Mouse (Mus musculus) liver, adult 2 months (tissue): Measurements from ENCODE around the gene Mapk13. TPM values are rescaled to one million over a fixed set of nuclear protein-coding genes. Genes with fewer than 3 reads are reported as not detected.

Source experiments
- DNase-seq: peaks from one replicate; pipeline ENCODE4 v3.0.0-alpha.2; 2011; ENCODE audit warnings: low read depth, low spot score; ENCODE audit errors: extremely low read depth
- H3K27ac ChIP-seq: fragments of 200-500 bp; replicated peaks from 2 replicates; pipeline ENCODE4 v1.5.1; 2012; ENCODE audit warnings: low read depth, mild to moderate bottlenecking, control low read depth, inconsistent platforms, low read length; ENCODE audit not compliant: insufficient read depth
- H3K27me3 ChIP-seq: fragments of 200-500 bp; 2 replicates; pipeline ENCODE4 v1.6.1; 2012; ENCODE audit warnings: mild to moderate bottlenecking, moderate library complexity, low read length, inconsistent platforms; ENCODE audit not compliant: control insufficient read depth, insufficient read depth
- H3K36me3 ChIP-seq: fragments of 200-500 bp; 2 replicates; pipeline ENCODE4 v1.6.1; 2012; ENCODE audit warnings: low read length, inconsistent platforms; ENCODE audit not compliant: control insufficient read depth, insufficient read depth
- H3K4me1 ChIP-seq: fragments of 200-500 bp; 2 replicates; pipeline ENCODE4 v1.6.1; 2011; ENCODE audit warnings: low read length; ENCODE audit not compliant: control insufficient read depth, insufficient read depth
- H3K4me3 ChIP-seq: fragments of 200-500 bp; 2 replicates; pipeline ENCODE4 v1.5.1; 2011; ENCODE audit warnings: low read depth, mild to moderate bottlenecking, control low read depth, low read length, moderate library complexity; ENCODE audit not compliant: insufficient read depth
- H3K79me2 ChIP-seq: fragments of 200-500 bp; 2 replicates; pipeline ENCODE4 v1.6.1; 2012; ENCODE audit warnings: inconsistent platforms, mild to moderate bottlenecking, low read length, moderate library complexity; ENCODE audit not compliant: control insufficient read depth, insufficient read depth
- H3K9ac ChIP-seq: fragments of 200-500 bp; 2 replicates; pipeline ENCODE4 v1.6.1; 2012; ENCODE audit warnings: low read depth, mild to moderate bottlenecking, control low read depth, inconsistent platforms, low read length
- CTCF ChIP-seq: fragments of 200-500 bp; IDR thresholded peaks from 2 replicates; pipeline ENCODE4 v1.5.1; 2011; ENCODE audit warnings: low read depth, low read length, control low read depth
- POLR2A ChIP-seq: fragments of 200-500 bp; IDR thresholded peaks from 2 replicates; pipeline ENCODE4 v1.6.1; 2011; ENCODE audit warnings: low read length, control low read depth; ENCODE audit not compliant: insufficient read depth; ENCODE audit errors: extremely low read depth
- WGBS: fragments of 180-500 bp; shearing (Covaris S2); methylation state at CpG from one replicate; pipeline ENCODE4 v1.1.7; 2018; 5-methylcytosine and 5-hydroxymethylcytosine counted together
- polyA plus RNA-seq: library from polyadenylated mRNA; depleted of rRNA; stranded (reverse); fragments of >200 nt; gene quantifications from 2 replicates; pipeline ENCODE4 v1.2.3, GENCODE M21; 2012; rRNA removed
- total RNA-seq: library from RNA; depleted of rRNA; stranded (reverse); fragments of >200 nt; gene quantifications from 2 replicates; pipeline ENCODE4 v1.2.3, GENCODE M21; 2014; rRNA removed

Gene Mapk13
- total and polyA plus RNA-seq, 2 experiments: 0.22 to 0.65 TPM

GRCm38 (mm10) chr17:28829120-28829519 is 60.0 kb downstream of the Mapk13 start:
- peaks cover 19% of the 10 kb centered on the region; the same call in 1 of the 2 replicates for H3K36me3 ChIP-seq
- no peak overlapping the region for H3K9ac ChIP-seq
- no peak overlapping the region for H3K27ac ChIP-seq
- H3K4me1 ChIP-seq: no peaks in the 10 kb centered on the region
- no peaks in the 10 kb centered on the region for H3K27me3 ChIP-seq
- DNase-seq: no peak
- TF ChIP-seq POLR2A (no peak), CTCF (no peak)
- no peak overlapping the region for H3K4me3 ChIP-seq
- no peaks in the 10 kb centered on the region for H3K79me2 ChIP-seq
- WGBS: 91% methylated on average over 14 of the region's 14 CpGs

Other genes with a start within 250 kb of the Mapk13 start
- gene Armc12, start 238.5 kb upstream of the Mapk13 start, total RNA-seq: not detected in 2 replicates
- gene Armc12, start 238.5 kb upstream of the Mapk13 start, polyA plus RNA-seq: not detected in 2 replicates
- not detected in 2 replicates for gene Clpsl2, start 219.9 kb upstream of the Mapk13 start, total RNA-seq
- not detected in 2 replicates for gene Clpsl2, start 219.9 kb upstream of the Mapk13 start, polyA plus RNA-seq
- 9.5 and 70.1 TPM in 2 replicates for gene Clps, start 208.5 kb upstream of the Mapk13 start, total RNA-seq
- 1.4 and 2.1 TPM in 2 replicates for gene Clps, start 208.5 kb upstream of the Mapk13 start, polyA plus RNA-seq
- not detected in 2 replicates for gene Lhfpl5, start 193.7 kb upstream of the Mapk13 start, total RNA-seq
- not detected in 2 replicates for gene Lhfpl5, start 193.7 kb upstream of the Mapk13 start, polyA plus RNA-seq
- gene Srpk1, start 146.6 kb upstream of the Mapk13 start, total RNA-seq: 12.9 and 13.7 TPM in 2 replicates
- 6.1 and 10.8 TPM in 2 replicates for gene Srpk1, start 146.6 kb upstream of the Mapk13 start, polyA plus RNA-seq
- gene Slc26a8, start 79.1 kb upstream of the Mapk13 start, total RNA-seq: not detected in 2 replicates
- 0.04 and 0.11 TPM in 2 replicates for gene Slc26a8, start 79.1 kb upstream of the Mapk13 start, polyA plus RNA-seq
- gene Mapk14, start 78.0 kb upstream of the Mapk13 start, total RNA-seq: 37.7 and 50.8 TPM in 2 replicates
- 51.6 and 55.3 TPM in 2 replicates for gene Mapk14, start 78.0 kb upstream of the Mapk13 start, polyA plus RNA-seq
- gene AC170998.1, start 43.2 kb upstream of the Mapk13 start, total RNA-seq: 2.3 and 2.8 TPM in 2 replicates
- gene AC170998.1, start 43.2 kb upstream of the Mapk13 start, polyA plus RNA-seq: not detected in 2 replicates
- 4.4 and 8.9 TPM in 2 replicates for gene Brpf3, start 31.8 kb downstream of the Mapk13 start, total RNA-seq
- 14.5 and 18.9 TPM in 2 replicates for gene Brpf3, start 31.8 kb downstream of the Mapk13 start, polyA plus RNA-seq
- gene Pnpla1, start 89.1 kb downstream of the Mapk13 start, total RNA-seq: not detected in 2 replicates
- not detected in 2 replicates for gene Pnpla1, start 89.1 kb downstream of the Mapk13 start, polyA plus RNA-seq
- gene 4930539E08Rik, start 146.0 kb downstream of the Mapk13 start, total RNA-seq: 0.09 and 0.47 TPM in 2 replicates
- 0.10 and 0.11 TPM in 2 replicates for gene 4930539E08Rik, start 146.0 kb downstream of the Mapk13 start, polyA plus RNA-seq
- not detected in 2 replicates for gene Pxt1, start 174.5 kb downstream of the Mapk13 start, total RNA-seq
- gene Pxt1, start 174.5 kb downstream of the Mapk13 start, polyA plus RNA-seq: not detected in 2 replicates
- gene Kctd20, start 182.7 kb downstream of the Mapk13 start, total RNA-seq: 22.3 and 24.0 TPM in 2 replicates
- 17.9 and 18.9 TPM in 2 replicates for gene Kctd20, start 182.7 kb downstream of the Mapk13 start, polyA plus RNA-seq
- gene Stk38, start 238.7 kb downstream of the Mapk13 start, total RNA-seq: 45.8 and 52.2 TPM in 2 replicates
- gene Stk38, start 238.7 kb downstream of the Mapk13 start, polyA plus RNA-seq: 52.0 and 54.4 TPM in 2 replicates